Mouse (Mus musculus) cortical plate, adult 2 months (tissue): ENCODE measurements around the gene Ubr3. TPM values are rescaled to one million over a fixed set of nuclear protein-coding genes. Genes with fewer than 3 reads are reported as not detected.

ENCODE experiments used
- H3K27ac ChIP-seq: fragments of 200-500 bp; 2 replicates; pipeline ENCODE4 v1.5.1; 2012; ENCODE audit warnings: low read length, control low read depth, inconsistent platforms; ENCODE audit not compliant: insufficient read depth
- H3K4me1 ChIP-seq: fragments of 200-500 bp; 2 replicates; pipeline ENCODE4 v1.6.1; 2011; ENCODE audit warnings: low read length; ENCODE audit not compliant: control insufficient read depth, insufficient read depth
- H3K4me3 ChIP-seq: fragments of 200-500 bp; 2 replicates; pipeline ENCODE4 v1.5.1; 2011; ENCODE audit warnings: mild to moderate bottlenecking, low read length, control low read depth; ENCODE audit not compliant: insufficient read depth
- CTCF ChIP-seq: fragments of 200-500 bp; IDR thresholded peaks from 2 replicates; pipeline ENCODE4 v1.5.1; 2011; ENCODE audit warnings: mild to moderate bottlenecking, control low read depth, low read length; ENCODE audit not compliant: insufficient read depth; ENCODE audit errors: extremely low read depth
- POLR2A ChIP-seq: fragments of 200-500 bp; IDR thresholded peaks from 2 replicates; pipeline ENCODE4 v1.6.1; 2011; ENCODE audit warnings: mild to moderate bottlenecking, low read length, control low read depth; ENCODE audit not compliant: insufficient read depth; ENCODE audit errors: extremely low read depth
- polyA plus RNA-seq: library from polyadenylated mRNA; depleted of rRNA; stranded (reverse); fragments of >200 nt; gene quantifications from 2 replicates; pipeline ENCODE4 v1.2.3, GENCODE M21; 2012; rRNA removed

Gene Ubr3
- polyA plus RNA-seq = 75.8 and 77.6 TPM in 2 replicates

GRCm38 (mm10) chr2:69897039-69897617 lies at the start of gene Ubr3:
Gene Ubr3, plus strand, starts transcription at chr2:69897246.
- peak; percentile 71; the same call in 1 of the 2 replicates for TF ChIP-seq POLR2A
- no peak for TF ChIP-seq CTCF
- peak within 1 kb of the TSS; percentile 97 for H3K4me3 ChIP-seq
- no peaks in the 10 kb centered on the region; the same call in 1 of the 2 replicates for H3K4me1 ChIP-seq

GRCm38 (mm10) chr2:69849215-69849614 lies 47.8 kb upstream of the Ubr3 start:
- no peak for TF ChIP-seq POLR2A
- TF ChIP-seq CTCF = no peak
- Histone ChIP-seq H3K4me3 (no peak overlapping the region), H3K27ac (no peak overlapping the region), H3K4me1 (no peaks in the 10 kb centered on the region)

More at GRCm38 (mm10) chr2:69897039-69897617, at the start of gene Ubr3:
- H3K27ac ChIP-seq = peak within 1 kb of the TSS; percentile 94

DNA sequence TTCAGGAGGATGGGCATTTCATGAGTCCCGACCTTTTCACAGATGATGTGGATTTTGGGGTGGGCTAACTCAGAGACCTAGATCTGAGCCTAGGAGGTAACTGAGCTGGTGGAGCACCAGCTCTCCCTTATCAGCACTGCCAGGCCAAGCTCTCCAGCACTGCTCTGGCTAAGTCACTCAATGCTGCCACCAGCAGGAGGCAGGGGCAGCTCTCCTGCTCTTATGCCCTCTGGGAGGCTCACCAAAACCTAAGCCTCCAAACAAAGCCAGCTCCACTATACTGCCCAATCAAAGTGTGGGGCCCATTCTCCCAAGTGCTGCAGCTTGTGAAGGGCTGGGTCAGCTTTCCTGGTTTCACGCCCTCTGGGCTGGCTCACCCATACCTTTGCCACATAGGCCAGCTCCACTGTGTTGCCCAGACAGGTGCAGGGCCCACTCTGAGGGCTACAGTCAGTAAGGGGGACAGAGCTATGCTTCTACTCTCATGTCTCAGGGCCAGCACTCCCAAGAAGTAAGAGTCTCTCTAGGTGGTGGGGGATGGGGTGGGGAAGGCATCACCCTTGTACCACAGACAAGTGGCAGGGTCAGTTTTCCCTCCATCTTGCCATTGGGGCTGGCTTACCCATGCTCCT lies 45.5 kb upstream of the Ubr3 start:
- no peak overlapping the region for H3K4me3 ChIP-seq
- TF ChIP-seq CTCF = 0 out of 2 replicates have a peak, but pooled peaks have one; percentile 10
- no peak for TF ChIP-seq POLR2A
- H3K27ac ChIP-seq = no peak overlapping the region
- H3K4me1 ChIP-seq = no peaks in the 10 kb centered on the region

- no peak for TF ChIP-seq POLR2A
- no peak for TF ChIP-seq CTCF
- no peak overlapping the region for H3K4me3 ChIP-seq
- H3K4me1 ChIP-seq = no peaks in the 10 kb centered on the region
- H3K27ac ChIP-seq = no peak overlapping the region
Measured at GRCm38 (mm10) chr2:69856392-69856791, 40.7 kb upstream of the Ubr3 start.

- H3K4me3 ChIP-seq = no peak overlapping the region
- no peak overlapping the region for H3K27ac ChIP-seq
- TF ChIP-seq POLR2A (no peak), CTCF (peak; percentile 30)
- H3K4me1 ChIP-seq = no peaks in the 10 kb centered on the region
Measured at GRCm38 (mm10) chr2:69857882-69858281, 39.2 kb upstream of the Ubr3 start.

GRCm38 (mm10) chr2:69860972-69861452 lies 36.0 kb upstream of the Ubr3 start:
- Histone ChIP-seq H3K4me1 (peaks cover 1% of the 10 kb centered on the region; the same call in 1 of the 2 replicates), H3K27ac (no peak overlapping the region), H3K4me3 (peak overlapping the region; percentile 93)
- TF ChIP-seq POLR2A = no peak
- TF ChIP-seq CTCF = no peak

DNA sequence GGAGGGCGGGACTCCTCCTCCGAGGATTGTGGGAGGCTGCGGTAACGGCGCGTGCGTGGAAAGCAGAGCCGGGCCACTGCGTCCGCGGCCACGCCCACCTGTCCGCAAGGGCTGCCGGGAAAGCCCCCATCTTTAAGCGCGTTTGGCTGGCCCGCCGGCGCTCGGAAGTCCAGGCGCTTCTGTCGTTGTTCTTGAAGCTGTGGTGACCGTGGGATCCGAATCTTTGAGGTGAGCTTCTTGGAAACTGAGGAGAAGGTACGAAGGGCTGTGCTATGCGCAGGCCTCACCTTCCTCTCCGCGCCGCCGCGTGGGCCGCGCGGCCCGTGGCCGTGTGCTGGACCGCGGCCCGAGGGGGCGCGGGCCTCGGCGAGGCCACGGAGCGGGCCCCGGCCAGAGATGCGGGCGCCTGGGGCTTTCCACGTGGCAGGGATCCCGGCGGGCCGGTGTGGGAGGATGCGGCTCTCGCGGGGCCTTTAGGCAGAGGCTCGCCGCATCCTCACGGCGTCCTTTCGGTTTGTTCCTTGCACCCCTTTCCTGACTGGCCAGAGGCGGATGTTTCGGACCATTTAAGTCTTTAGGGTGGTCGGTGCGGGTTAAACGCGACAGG lies 35.5 kb upstream of the Ubr3 start, which contains the start of gene Ssb:
TSS of gene Ssb (plus strand) at position 78 of the 607 bp plus-strand sequence.
- Histone ChIP-seq H3K27ac (peak within 1 kb of the TSS; percentile 68), H3K4me1 (peaks cover 1% of the 10 kb centered on the region; the same call in 1 of the 2 replicates), H3K4me3 (peak within 1 kb of the TSS; percentile 93)
- TF ChIP-seq POLR2A = peak; percentile 72
- TF ChIP-seq CTCF = no peak

GRCm38 (mm10) chr2:69862117-69862657 lies 34.9 kb upstream of the Ubr3 start:
- TF ChIP-seq CTCF = no peak
- TF ChIP-seq POLR2A = no peak
- peak overlapping the region; percentile 93 for H3K4me3 ChIP-seq
- peaks cover 1% of the 10 kb centered on the region; the same call in 1 of the 2 replicates for H3K4me1 ChIP-seq
- H3K27ac ChIP-seq = peak overlapping the region; percentile 68; the same call in 1 of the 2 replicates

DNA sequence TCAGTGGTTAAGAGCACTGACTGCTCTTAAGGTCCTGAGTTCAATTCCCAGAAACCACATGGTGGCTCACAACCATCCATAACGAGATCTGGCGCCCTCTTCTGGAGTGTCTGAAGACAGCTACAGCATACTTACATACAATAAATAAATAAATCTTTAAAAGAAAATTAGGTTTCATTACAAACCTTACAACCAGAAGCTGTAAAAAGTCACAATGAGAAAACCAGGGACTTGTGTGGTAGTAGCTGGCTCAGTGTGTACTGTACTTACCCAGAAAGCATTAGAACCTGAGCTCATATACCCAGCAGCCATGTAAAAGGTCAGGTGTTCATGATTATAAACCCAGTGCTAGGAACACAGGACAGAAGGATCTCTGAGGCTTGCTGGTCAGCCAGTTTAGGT lies 13.1 kb upstream of the Ubr3 start:
- TF ChIP-seq CTCF = no peak
- no peak for TF ChIP-seq POLR2A
- Histone ChIP-seq H3K4me1 (no peaks in the 10 kb centered on the region), H3K4me3 (no peak overlapping the region; the same call in 1 of the 2 replicates), H3K27ac (no peak overlapping the region)
